18 mouse cellular contexts compared by ENCODE assay signal in the genomic region with DNA sequence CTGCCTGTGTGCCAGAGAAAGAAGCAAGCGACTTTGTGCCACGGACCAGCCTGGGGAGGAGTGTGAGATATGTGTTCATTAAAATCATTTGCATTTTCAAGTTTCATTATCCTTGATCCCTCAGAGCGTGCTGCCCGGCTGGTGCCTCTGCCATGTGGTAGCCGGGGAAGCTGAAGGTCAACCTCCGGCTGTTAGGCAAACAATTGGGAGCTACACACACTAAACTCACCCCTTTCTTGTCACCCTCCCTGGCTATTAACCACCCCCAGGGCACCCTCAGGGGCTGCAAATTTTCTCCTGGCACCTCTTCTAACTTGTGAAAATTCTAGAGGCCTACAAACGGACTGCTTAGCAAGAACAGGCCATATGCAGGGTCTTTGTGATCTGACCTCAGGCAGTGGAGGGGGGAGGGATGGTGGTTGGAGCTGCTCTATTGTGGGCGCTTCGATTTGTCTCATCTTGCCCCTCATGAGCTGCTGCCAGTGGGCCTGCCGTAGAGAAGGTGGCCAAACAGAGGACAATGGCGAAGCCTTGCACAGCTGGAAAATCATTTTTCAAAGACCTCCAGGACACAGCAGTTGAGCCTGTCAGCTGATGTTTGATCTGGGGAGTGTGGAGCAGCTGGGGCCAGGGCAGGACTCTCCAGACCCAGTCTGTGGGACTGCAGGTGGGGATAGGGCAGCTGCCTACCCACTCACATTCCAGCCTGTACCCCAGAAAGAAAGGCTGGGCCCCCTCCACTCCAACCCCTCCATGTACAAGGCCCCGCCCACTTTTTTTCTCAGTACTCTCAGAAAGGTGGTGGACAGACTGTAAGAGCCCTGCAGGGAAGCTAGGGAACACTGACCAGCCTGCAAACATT. TPM values are rescaled to one million over a fixed set of nuclear protein-coding genes. Genes with fewer than 3 reads are reported as not detected.
DNase-seq lines count a peak whose midpoint lies in the region; ATAC-seq lines count a peak whose summit lies in the region.
"Had no signal": no experiment of that assay in that cellular context is flagged by ENCODE, and none has a peak within 500 bp of the region (broad histone marks: within the 10 kb centered on the region; RNA-seq: fewer than 3 reads in every experiment).

No protein-coding gene starts in this region.

- no peaks in the 10 kb centered on the region for H3K9me3 ChIP-seq in hindbrain, embryonic 11.5 days (ENCODE audit: control insufficient read depth, low read length)
- no peaks in the 10 kb centered on the region for H3K9me3 ChIP-seq in midbrain, embryonic 11.5 days (ENCODE audit: control insufficient read depth, low read length)

- H3K9ac ChIP-seq in hindbrain, embryonic 11.5 days (ENCODE audit: low read depth, low read length), result no peak overlapping the region
- H3K9ac ChIP-seq in midbrain, embryonic 11.5 days (ENCODE audit: low read length), result no peak overlapping the region

- ATAC-seq in hindbrain, embryonic 11.5 days (ENCODE audit: low FRiP score), result peak; percentile 79
- peak; percentile 85 for ATAC-seq in midbrain, embryonic 11.5 days (ENCODE audit: low FRiP score)

- DNase-seq in embryo, embryonic 10.5 days (ENCODE audit: low spot score), result peak; percentile 44
- no peak for DNase-seq in embryo, embryonic 10 days (ENCODE audit: low spot score)
- DNase-seq in hindbrain, embryonic 11.5 days (ENCODE audit: low spot score), result peak; percentile 55
- DNase-seq in midbrain, embryonic 11.5 days (ENCODE audit: low spot score, missing footprints), result peak; percentile 88
- peak; percentile 51 for DNase-seq in retina, embryonic 14.5 days (ENCODE audit: low spot score)
- DNase-seq in urinary bladder, postnatal 14 days (ENCODE audit: low spot score), result no peak
- no peak for DNase-seq in ovary, postnatal 10 days (ENCODE audit: low spot score)
- DNase-seq in left cerebral cortex, adult 18-20 months (ENCODE audit: low spot score in 2 of 2), result no peak
- DNase-seq: adrenal gland, adult 8-10 months; gastrocnemius, adult 2 months; heart, postnatal 4 days; lung, adult 18-20 months had no signal

- 30% methylated on average over 12 of the region's 12 CpGs for WGBS in hindbrain, embryonic 11.5 days
- 47% methylated on average over 12 of the region's 12 CpGs for WGBS in midbrain, embryonic 11.5 days

- no peaks in the 10 kb centered on the region for H3K27me3 ChIP-seq in hindbrain, embryonic 11.5 days (ENCODE audit: control insufficient read depth, insufficient read depth, low read length)
- H3K27me3 ChIP-seq in midbrain, embryonic 11.5 days (ENCODE audit: control insufficient read depth, insufficient read depth, low read length), result no peaks in the 10 kb centered on the region

- 0 out of 2 replicates have a peak, but pooled peaks cover 3% of the 10 kb centered on the region for H3K4me1 ChIP-seq in hindbrain, embryonic 11.5 days (replicated peaks; ENCODE audit: control insufficient read depth, insufficient read depth, low read length)
- H3K4me1 ChIP-seq in midbrain, embryonic 11.5 days (ENCODE audit: control insufficient read depth, insufficient read depth, low read length), result peaks cover 5% of the 10 kb centered on the region

- no peaks in the 10 kb centered on the region for H3K36me3 ChIP-seq in hindbrain, embryonic 11.5 days (ENCODE audit: control insufficient read depth, insufficient read depth, low read length)
- H3K36me3 ChIP-seq in midbrain, embryonic 11.5 days (ENCODE audit: control insufficient read depth, insufficient read depth, low read length), result no peaks in the 10 kb centered on the region

- no peak overlapping the region for H3K4me2 ChIP-seq in hindbrain, embryonic 11.5 days (replicated peaks; ENCODE audit: low read depth, low read length)
- H3K4me2 ChIP-seq in midbrain, embryonic 11.5 days, result no peak overlapping the region

- H3K4me3 ChIP-seq in hindbrain, embryonic 11.5 days (ENCODE audit: low read depth, low read length), result no peak overlapping the region
- H3K4me3 ChIP-seq in midbrain, embryonic 11.5 days (ENCODE audit: low read depth, low read length), result no peak overlapping the region
- H3K4me3 ChIP-seq: gastrocnemius, adult 2 months had no signal

- peak overlapping the region; percentile 61 for H3K27ac ChIP-seq in hindbrain, embryonic 11.5 days (ENCODE audit: low read depth, low read length)
- peak overlapping the region; percentile 45; the same call in 1 of the 2 replicates for H3K27ac ChIP-seq in midbrain, embryonic 11.5 days (ENCODE audit: low read depth, low read length)
- H3K27ac ChIP-seq: gastrocnemius, adult 2 months; stomach, postnatal 0 days had no signal

RNA-seq across cellular contexts. Expression of gene Barhl2, which starts 44.9 kb away (rescaled TPM):
- polyA plus RNA-seq in hindbrain, embryonic 11.5 days (2014; fragmentation: Nextera tagmentation; extraction: Ambion mirVana), result 2.0 and 3.3 TPM in 2 replicates
- 10.3 and 12.4 TPM in 2 replicates for polyA plus RNA-seq in midbrain, embryonic 11.5 days (2014; fragmentation: Nextera tagmentation; extraction: Ambion mirVana)
- 1 to 10 TPM in 1 of 2 experiments, under 1 TPM in 1; 0.72 to 1.0 TPM for total RNA-seq in left cerebral cortex, adult 18-20 months (2021)
- total RNA-seq: adrenal gland, adult 8-10 months; common myeloid progenitor, adult 5-6 weeks; gastrocnemius, adult 2 months; heart, postnatal 4 days; megakaryocyte progenitor cell, adult 5-6 weeks had no signal
- polyA plus RNA-seq: kidney, embryonic 14.5 days; limb, embryonic 11.5 days; stomach, postnatal 0 days; urinary bladder, adult 2 months had no signal

Comparison
In these comparisons a context has a peak if more than half of its experiments do, and no peak if none do; other contexts are left out.
1. DNase-seq: peak in embryo, embryonic 10.5 days (single experiment), hindbrain, embryonic 11.5 days (single experiment), midbrain, embryonic 11.5 days (single experiment) and retina, embryonic 14.5 days (single experiment); none in embryo, embryonic 10 days (single experiment), urinary bladder, postnatal 14 days (single experiment), ovary, postnatal 10 days (single experiment) and left cerebral cortex, adult 18-20 months (0 of 2).